Mouse (Mus musculus): ENCODE results near the gene Sbk1. TPM values are rescaled to one million over a fixed set of nuclear protein-coding genes. Genes with fewer than 3 reads are reported as not detected.
A peak's percentile ranks its signal among the peaks of the same experiment; 100 is the strongest.
"Not testable (repeated sequence)": the region's sequence is repeated elsewhere in the genome, so short reads cannot be mapped to it uniquely, and the experiment has no call there.

The Sbk1 gene
- polyA plus RNA-seq, 1 experiment from 2014 or later: 36.3 TPM

GRCm38 (mm10) chr7:126280696-126281095, 8.3 kb downstream of the Sbk1 start:
- H3K4me2 ChIP-seq (ENCODE audit: low read depth, low read length): no peak overlapping the region
- no peak overlapping the region for H3K4me3 ChIP-seq (ENCODE audit: low read depth, low read length)
- no peaks in the 10 kb centered on the region for H3K9me3 ChIP-seq (ENCODE audit: control insufficient read depth, low read length)
- ATAC-seq (ENCODE audit: low read depth) (no peak), DNase-seq (ENCODE audit: low spot score) (no peak)
- no peak overlapping the region for H3K9ac ChIP-seq (ENCODE audit: low read depth, low read length)
- H3K4me1 ChIP-seq (ENCODE audit: control insufficient read depth, insufficient read depth, low read length): 0 out of 2 replicates have a peak, but pooled peaks cover 3% of the 10 kb centered on the region
- H3K36me3 ChIP-seq (ENCODE audit: control insufficient read depth, insufficient read depth, low read length): peaks cover 49% of the 10 kb centered on the region
- H3K27ac ChIP-seq (replicated peaks; ENCODE audit: low read depth, low read length): no peak overlapping the region
- WGBS: 68% methylated on average over 6 of the region's 6 CpGs
- no peaks in the 10 kb centered on the region for H3K27me3 ChIP-seq (replicated peaks; ENCODE audit: control insufficient read depth, insufficient read depth, low read length)

GRCm38 (mm10) chr7:126281876-126282682, 9.7 kb downstream of the Sbk1 start:
- Histone ChIP-seq H3K27me3 (replicated peaks; ENCODE audit: control insufficient read depth, insufficient read depth, low read length) (no peaks in the 10 kb centered on the region), H3K4me1 (ENCODE audit: control insufficient read depth, insufficient read depth, low read length) (no peaks in the 10 kb centered on the region), H3K9me3 (ENCODE audit: control insufficient read depth, low read length) (no peaks in the 10 kb centered on the region), H3K27ac (replicated peaks; ENCODE audit: low read depth, low read length) (no peak overlapping the region), H3K9ac (ENCODE audit: low read depth, low read length) (no peak overlapping the region), H3K4me3 (ENCODE audit: low read depth, low read length) (no peak overlapping the region), H3K36me3 (ENCODE audit: control insufficient read depth, insufficient read depth, low read length) (peaks cover 45% of the 10 kb centered on the region), H3K4me2 (ENCODE audit: low read depth, low read length) (no peak overlapping the region)
- DNase-seq (ENCODE audit: low spot score): no peak
- WGBS: 76% methylated on average over 16 of the region's 16 CpGs
- ATAC-seq (ENCODE audit: low read depth): no peak

- ATAC-seq (ENCODE audit: low read depth); H3K27me3 ChIP-seq (replicated peaks; ENCODE audit: control insufficient read depth, insufficient read depth, low read length); H3K9me3 ChIP-seq (ENCODE audit: control insufficient read depth, low read length); H3K4me2 ChIP-seq (ENCODE audit: low read depth, low read length); H3K4me3 ChIP-seq (ENCODE audit: low read depth, low read length); H3K27ac ChIP-seq (replicated peaks; ENCODE audit: low read depth, low read length); H3K4me1 ChIP-seq (ENCODE audit: control insufficient read depth, insufficient read depth, low read length); H3K9ac ChIP-seq (ENCODE audit: low read depth, low read length); DNase-seq (ENCODE audit: low spot score): not testable (repeated sequence)
- WGBS: 83% methylated on average over 7 of the region's 8 CpGs
- peaks cover 45% of the 10 kb centered on the region for H3K36me3 ChIP-seq (ENCODE audit: control insufficient read depth, insufficient read depth, low read length)
Measured at GRCm38 (mm10) chr7:126282683-126282990, 10.2 kb downstream of the Sbk1 start.

- no peak overlapping the region for H3K4me2 ChIP-seq (ENCODE audit: low read depth, low read length)
- no peak overlapping the region for H3K4me3 ChIP-seq (ENCODE audit: low read depth, low read length)
- no peak overlapping the region for H3K27ac ChIP-seq (replicated peaks; ENCODE audit: low read depth, low read length)
- H3K27me3 ChIP-seq (replicated peaks; ENCODE audit: control insufficient read depth, insufficient read depth, low read length): no peaks in the 10 kb centered on the region
- DNase-seq (ENCODE audit: low spot score) (no peak), ATAC-seq (ENCODE audit: low read depth) (no peak)
- 90% methylated on average over 5 of the region's 5 CpGs for WGBS
- no peak overlapping the region for H3K9ac ChIP-seq (ENCODE audit: low read depth, low read length)
- H3K4me1 ChIP-seq (ENCODE audit: control insufficient read depth, insufficient read depth, low read length): no peaks in the 10 kb centered on the region
- no peaks in the 10 kb centered on the region for H3K9me3 ChIP-seq (ENCODE audit: control insufficient read depth, low read length)
- peaks cover 45% of the 10 kb centered on the region for H3K36me3 ChIP-seq (ENCODE audit: control insufficient read depth, insufficient read depth, low read length)
Measured at GRCm38 (mm10) chr7:126284021-126284420, 11.6 kb downstream of the Sbk1 start.

- 72% methylated on average over 4 of the region's 4 CpGs for WGBS
- no peak overlapping the region for H3K27ac ChIP-seq (replicated peaks; ENCODE audit: low read depth, low read length)
- H3K4me2 ChIP-seq (ENCODE audit: low read depth, low read length): no peak overlapping the region
- no peak overlapping the region for H3K9ac ChIP-seq (ENCODE audit: low read depth, low read length)
- H3K4me1 ChIP-seq (ENCODE audit: control insufficient read depth, insufficient read depth, low read length): no peaks in the 10 kb centered on the region
- DNase-seq (ENCODE audit: low spot score): peak; percentile 25
- H3K4me3 ChIP-seq (ENCODE audit: low read depth, low read length): no peak overlapping the region
- no peaks in the 10 kb centered on the region for H3K9me3 ChIP-seq (ENCODE audit: control insufficient read depth, low read length)
- peaks cover 49% of the 10 kb centered on the region for H3K36me3 ChIP-seq (ENCODE audit: control insufficient read depth, insufficient read depth, low read length)
- no peak for ATAC-seq (ENCODE audit: low read depth)
- H3K27me3 ChIP-seq (replicated peaks; ENCODE audit: control insufficient read depth, insufficient read depth, low read length): no peaks in the 10 kb centered on the region
Measured at GRCm38 (mm10) chr7:126284441-126284840, 12.0 kb downstream of the Sbk1 start.

GRCm38 (mm10) chr7:126284865-126285264, 12.4 kb downstream of the Sbk1 start:
- H3K4me1 ChIP-seq (ENCODE audit: control insufficient read depth, insufficient read depth, low read length): no peaks in the 10 kb centered on the region
- no peak overlapping the region for H3K4me2 ChIP-seq (ENCODE audit: low read depth, low read length)
- peaks cover 54% of the 10 kb centered on the region for H3K36me3 ChIP-seq (ENCODE audit: control insufficient read depth, insufficient read depth, low read length)
- H3K27me3 ChIP-seq (replicated peaks; ENCODE audit: control insufficient read depth, insufficient read depth, low read length): no peaks in the 10 kb centered on the region
- H3K9me3 ChIP-seq (ENCODE audit: control insufficient read depth, low read length): no peaks in the 10 kb centered on the region
- ATAC-seq (ENCODE audit: low read depth): no peak
- 72% methylated on average over 4 of the region's 4 CpGs for WGBS
- peak; percentile 27 for DNase-seq (ENCODE audit: low spot score)
- H3K27ac ChIP-seq (replicated peaks; ENCODE audit: low read depth, low read length): no peak overlapping the region
- no peak overlapping the region for H3K4me3 ChIP-seq (ENCODE audit: low read depth, low read length)
- H3K9ac ChIP-seq (ENCODE audit: low read depth, low read length): no peak overlapping the region

- ATAC-seq (ENCODE audit: low read depth) (no peak), DNase-seq (ENCODE audit: low spot score) (no peak)
- Histone ChIP-seq H3K27me3 (replicated peaks; ENCODE audit: control insufficient read depth, insufficient read depth, low read length) (no peaks in the 10 kb centered on the region), H3K27ac (replicated peaks; ENCODE audit: low read depth, low read length) (no peak overlapping the region), H3K4me3 (ENCODE audit: low read depth, low read length) (no peak overlapping the region), H3K4me2 (ENCODE audit: low read depth, low read length) (no peak overlapping the region), H3K9me3 (ENCODE audit: control insufficient read depth, low read length) (no peaks in the 10 kb centered on the region), H3K4me1 (ENCODE audit: control insufficient read depth, insufficient read depth, low read length) (no peaks in the 10 kb centered on the region), H3K9ac (ENCODE audit: low read depth, low read length) (no peak overlapping the region), H3K36me3 (ENCODE audit: control insufficient read depth, insufficient read depth, low read length) (peaks cover 61% of the 10 kb centered on the region)
- 80% methylated on average over 12 of the region's 12 CpGs for WGBS
Measured at GRCm38 (mm10) chr7:126285293-126286211, 13.1 kb downstream of the Sbk1 start.

- 91% methylated on average over 2 of the region's 2 CpGs for WGBS
- H3K27ac ChIP-seq (replicated peaks; ENCODE audit: low read depth, low read length): no peak overlapping the region
- H3K4me2 ChIP-seq (ENCODE audit: low read depth, low read length): no peak overlapping the region
- no peak for DNase-seq (ENCODE audit: low spot score)
- H3K36me3 ChIP-seq (ENCODE audit: control insufficient read depth, insufficient read depth, low read length): peaks cover 63% of the 10 kb centered on the region
- H3K9me3 ChIP-seq (ENCODE audit: control insufficient read depth, low read length): no peaks in the 10 kb centered on the region
- H3K27me3 ChIP-seq (replicated peaks; ENCODE audit: control insufficient read depth, insufficient read depth, low read length): no peaks in the 10 kb centered on the region
- no peaks in the 10 kb centered on the region for H3K4me1 ChIP-seq (ENCODE audit: control insufficient read depth, insufficient read depth, low read length)
- H3K4me3 ChIP-seq (ENCODE audit: low read depth, low read length): no peak overlapping the region
- no peak for ATAC-seq (ENCODE audit: low read depth)
- H3K9ac ChIP-seq (ENCODE audit: low read depth, low read length): no peak overlapping the region
Measured at GRCm38 (mm10) chr7:126286311-126286710, 13.9 kb downstream of the Sbk1 start.
